Mouse (Mus musculus) MEL (cell line): ENCODE data around the gene Spsb1. TPM values are rescaled to one million over a fixed set of nuclear protein-coding genes. Genes with fewer than 3 reads are reported as not detected.

Experiments
- DNase-seq: peaks from one replicate; pipeline ENCODE4 v3.0.0; 2011; ENCODE audit warnings: low read depth, low spot score
- H3K27ac ChIP-seq: 2 replicates; pipeline ENCODE4 v1.5.1; 2012; ENCODE audit warnings: low read depth, mild to moderate bottlenecking, control low read depth, low read length, moderate library complexity; ENCODE audit not compliant: control insufficient read depth
- H3K27me3 ChIP-seq, 2 experiments: fragments of 150-350 bp in 1 of 2; sonication (generic) in 1 of 2; 2 replicates each; pipeline ENCODE4 v1.6.1; 2012; ENCODE audit warnings: low read length in 2 of 2, mild to moderate bottlenecking in 2 of 2, improper control_type of control experiment in 1 of 2, moderate library complexity in 1 of 2; ENCODE audit not compliant: insufficient read depth in 2 of 2, control insufficient read depth in 1 of 2
- H3K36me3 ChIP-seq, 2 experiments: 2 replicates each; pipeline ENCODE4 v1.6.1; 2012 to 2014; ENCODE audit warnings: low read length in 2 of 2, improper control_type of control experiment in 1 of 2, inconsistent platforms in 1 of 2, mild to moderate bottlenecking in 1 of 2; ENCODE audit not compliant: insufficient read depth in 2 of 2, control insufficient read depth in 1 of 2
- H3K4me1 ChIP-seq, 2 experiments: fragments of 150-350 bp in 1 of 2; sonication (generic) in 1 of 2; 2 replicates each; pipeline ENCODE4 v1.6.1; 2012; ENCODE audit warnings: low read length in 2 of 2, improper control_type of control experiment in 1 of 2, mild to moderate bottlenecking in 1 of 2; ENCODE audit not compliant: insufficient read depth in 2 of 2, control insufficient read depth in 1 of 2
- H3K4me3 ChIP-seq, 2 experiments: fragments of 150-350 bp in 1 of 2; sonication (generic) in 1 of 2; 2 replicates each; pipeline ENCODE4 v1.5.1; 2012; ENCODE audit warnings: low read depth in 2 of 2, low read length in 2 of 2, mild to moderate bottlenecking in 2 of 2, moderate library complexity in 2 of 2, control low read depth in 1 of 2, improper control_type of control experiment in 1 of 2; ENCODE audit not compliant: control insufficient read depth in 1 of 2, insufficient read depth in 1 of 2
- H3K79me2 ChIP-seq: 2 replicates; pipeline ENCODE4 v1.6.1; 2012; ENCODE audit warnings: mild to moderate bottlenecking, low read length, moderate library complexity; ENCODE audit not compliant: control insufficient read depth, poor library complexity, insufficient read depth
- H3K9ac ChIP-seq: 2 replicates; pipeline ENCODE4 v1.6.1; 2012; ENCODE audit warnings: low read depth, mild to moderate bottlenecking, control low read depth, low read length, moderate library complexity; ENCODE audit not compliant: control insufficient read depth, poor library complexity, severe bottlenecking
- H3K9me3 ChIP-seq: fragments of 150-350 bp; sonication (generic); replicated peaks from 2 replicates; pipeline ENCODE4 v1.6.1; 2012; ENCODE audit warnings: mild to moderate bottlenecking, low read length, improper control_type of control experiment, moderate library complexity; ENCODE audit not compliant: insufficient read depth
- CTCF ChIP-seq, 3 experiments: IDR thresholded peaks in 2 of 3; conservative IDR thresholded peaks in 1 of 3; 2 replicates each; pipeline ENCODE4 v1.5.1; 2011 to 2012; ENCODE audit warnings: low read length in 3 of 3, low read depth in 2 of 3, mild to moderate bottlenecking in 2 of 3, improper control_type of control experiment in 1 of 3, inconsistent platforms in 1 of 3, mixed read lengths in 1 of 3, moderate library complexity in 1 of 3; ENCODE audit not compliant: control insufficient read depth in 1 of 3, insufficient read depth in 1 of 3, poor library complexity in 1 of 3, severe bottlenecking in 1 of 3
- EP300 ChIP-seq, 2 experiments: IDR thresholded peaks; 2 replicates each; pipeline ENCODE4 v1.6.1; 2011; ENCODE audit warnings: improper control_type of control experiment in 2 of 2, low read length in 2 of 2, low read depth in 1 of 2, mild to moderate bottlenecking in 1 of 2
- ETS1 ChIP-seq: IDR thresholded peaks from 2 replicates; pipeline ENCODE4 v1.6.1; 2012; ENCODE audit warnings: low read depth, mild to moderate bottlenecking, inconsistent platforms, low read length, improper control_type of control experiment, moderate library complexity
- HCFC1 ChIP-seq: IDR thresholded peaks from 2 replicates; pipeline ENCODE4 v1.6.1; 2012; ENCODE audit warnings: low read depth, mild to moderate bottlenecking, inconsistent platforms, low read length, improper control_type of control experiment, moderate library complexity
- MAFK ChIP-seq: IDR thresholded peaks from 2 replicates; pipeline ENCODE4 v1.6.1; 2011; ENCODE audit warnings: low read depth, mild to moderate bottlenecking, low read length, improper control_type of control experiment, borderline replicate concordance
- MEF2A ChIP-seq: IDR thresholded peaks from 2 replicates; pipeline ENCODE4 v1.6.1; 2014; ENCODE audit warnings: low read depth, mild to moderate bottlenecking, inconsistent platforms, low read length, improper control_type of control experiment; ENCODE audit not compliant: poor library complexity, insufficient replicate concordance, severe bottlenecking; ENCODE audit errors: extremely low read depth
- MXI1 ChIP-seq: IDR thresholded peaks from 2 replicates; pipeline ENCODE4 v1.6.1; 2011; ENCODE audit warnings: mild to moderate bottlenecking, low read depth, low read length, improper control_type of control experiment
- NELFE ChIP-seq: IDR thresholded peaks from 2 replicates; pipeline ENCODE4 v1.6.1; 2011; ENCODE audit warnings: low read depth, low read length, improper control_type of control experiment
- POLR2AphosphoS2 ChIP-seq: IDR thresholded peaks from 2 replicates; pipeline ENCODE4 v1.6.1; 2011; ENCODE audit warnings: low read length, improper control_type of control experiment
- POLR2AphosphoS5 ChIP-seq: IDR thresholded peaks from 2 replicates; pipeline ENCODE4 v1.6.1; 2012; ENCODE audit warnings: low read depth, borderline replicate concordance, mild to moderate bottlenecking, inconsistent platforms, low read length, moderate library complexity, mixed read lengths
- RCOR1 ChIP-seq: IDR thresholded peaks from 2 replicates; pipeline ENCODE4 v1.6.1; 2012; ENCODE audit warnings: low read depth, mild to moderate bottlenecking, inconsistent platforms, low read length, improper control_type of control experiment
- SIN3A ChIP-seq: IDR thresholded peaks from 2 replicates; pipeline ENCODE4 v1.6.1; 2012; ENCODE audit warnings: low read length, improper control_type of control experiment, inconsistent platforms
- TCF12 ChIP-seq: IDR thresholded peaks from 2 replicates; pipeline ENCODE4 v1.6.1; 2014; ENCODE audit warnings: low read depth, mild to moderate bottlenecking, inconsistent platforms, low read length, improper control_type of control experiment, moderate library complexity
- USF1 ChIP-seq: IDR thresholded peaks from 2 replicates; pipeline ENCODE4 v1.6.1; 2014; ENCODE audit warnings: low read depth, mild to moderate bottlenecking, inconsistent platforms, low read length, improper control_type of control experiment, moderate library complexity
- ZC3H11A ChIP-seq: IDR thresholded peaks from 2 replicates; pipeline ENCODE4 v1.6.1; 2012; ENCODE audit warnings: low read depth, mild to moderate bottlenecking, inconsistent platforms, low read length, improper control_type of control experiment
- ZMIZ1 ChIP-seq: IDR thresholded peaks from 2 replicates; pipeline ENCODE4 v1.6.1; 2012; ENCODE audit warnings: low read depth, mild to moderate bottlenecking, inconsistent platforms, low read length, improper control_type of control experiment, moderate library complexity
- ZNF384 ChIP-seq: IDR thresholded peaks from 2 replicates; pipeline ENCODE4 v1.6.1; 2012; ENCODE audit warnings: low read depth, mild to moderate bottlenecking, inconsistent platforms, low read length, improper control_type of control experiment
- polyA plus RNA-seq, 2 experiments: library from polyadenylated mRNA; stranded (reverse) in 1 of 2; unstranded in 1 of 2; fragments of >175 nt in 1 of 2; fragments of >200 nt in 1 of 2; gene quantifications; 2 replicates each; pipeline versions ENCODE4 v1.2.1 to v1.2.4; 2012; ENCODE audit warnings: low replicate concordance in 2 of 2, low read depth in 1 of 2; ENCODE audit not compliant: insufficient read length in 2 of 2, insufficient read depth in 1 of 2, missing spikeins in 1 of 2
- total RNA-seq: library from RNA; depleted of rRNA; stranded (reverse); fragments of 300-350 nt; gene quantifications from 2 replicates; pipeline ENCODE4 v1.2.3, GENCODE M21; 2012

The Spsb1 gene
- total and polyA plus RNA-seq, 3 experiments: 0.12 to 0.25 TPM; not detected in 1

- TF ChIP-seq NELFE (no peak), USF1 (no peak), HCFC1 (no peak), RCOR1 (no peak), ZNF384 (no peak), POLR2AphosphoS2 (no peak), MXI1 (no peak), MAFK (no peak), POLR2AphosphoS5 (no peak), ETS1 (no peak), CTCF (IDR thresholded peaks at IDR 0.05 in 2 of 3, conservative IDR thresholded peaks at IDR 0.05 in 1 of 3; ENCODE audit: control insufficient read depth in 1 of 3, insufficient read depth in 1 of 3, low read depth in 2 of 3, low read length in 3 of 3, poor library complexity in 1 of 3, severe bottlenecking in 1 of 3) (no peak), TCF12 (no peak), ZMIZ1 (no peak)
- Histone ChIP-seq H3K36me3 (no peaks in the 10 kb centered on the region), H3K9me3 (no peaks in the 10 kb centered on the region), H3K27me3 (peaks cover 0 to 3% of the 10 kb centered on the region in 2 experiments; a peak in 2 of 4 replicates), H3K4me1 (no peaks in the 10 kb centered on the region), H3K79me2 (no peaks in the 10 kb centered on the region), H3K4me3 (no peak overlapping the region), H3K27ac (no peak overlapping the region), H3K9ac (no peak overlapping the region)
- DNase-seq: no peak
These were observed 31.8 kb downstream of the Spsb1 start for GRCm38 (mm10) chr4:149923014-149923413.

- H3K36me3 ChIP-seq: no peaks in the 10 kb centered on the region
- H3K4me3 ChIP-seq: no peak overlapping the region
- no peaks in the 10 kb centered on the region for H3K79me2 ChIP-seq
- no peak overlapping the region for H3K9ac ChIP-seq
- H3K27ac ChIP-seq: no peak overlapping the region
- no peaks in the 10 kb centered on the region for H3K9me3 ChIP-seq
- peaks cover 0 to 3% of the 10 kb centered on the region in 2 experiments; a peak in 2 of 4 replicates for H3K27me3 ChIP-seq
- no peaks in the 10 kb centered on the region for H3K4me1 ChIP-seq
- TF ChIP-seq MEF2A: no peak
- no peak for TF ChIP-seq USF1
- TF ChIP-seq SIN3A: no peak
- no peak for TF ChIP-seq ZNF384
- TF ChIP-seq ZC3H11A: no peak
- no peak for TF ChIP-seq POLR2AphosphoS2
- no peak for TF ChIP-seq EP300 (IDR thresholded peaks at IDR 0.05; ENCODE audit: low read depth in 1 of 2, low read length in 2 of 2)
- DNase-seq: no peak
These were observed 32.6 kb downstream of the Spsb1 start for GRCm38 (mm10) chr4:149922121-149922718.
